10 mouse cellular contexts compared by ENCODE assay signal in the genomic region with DNA sequence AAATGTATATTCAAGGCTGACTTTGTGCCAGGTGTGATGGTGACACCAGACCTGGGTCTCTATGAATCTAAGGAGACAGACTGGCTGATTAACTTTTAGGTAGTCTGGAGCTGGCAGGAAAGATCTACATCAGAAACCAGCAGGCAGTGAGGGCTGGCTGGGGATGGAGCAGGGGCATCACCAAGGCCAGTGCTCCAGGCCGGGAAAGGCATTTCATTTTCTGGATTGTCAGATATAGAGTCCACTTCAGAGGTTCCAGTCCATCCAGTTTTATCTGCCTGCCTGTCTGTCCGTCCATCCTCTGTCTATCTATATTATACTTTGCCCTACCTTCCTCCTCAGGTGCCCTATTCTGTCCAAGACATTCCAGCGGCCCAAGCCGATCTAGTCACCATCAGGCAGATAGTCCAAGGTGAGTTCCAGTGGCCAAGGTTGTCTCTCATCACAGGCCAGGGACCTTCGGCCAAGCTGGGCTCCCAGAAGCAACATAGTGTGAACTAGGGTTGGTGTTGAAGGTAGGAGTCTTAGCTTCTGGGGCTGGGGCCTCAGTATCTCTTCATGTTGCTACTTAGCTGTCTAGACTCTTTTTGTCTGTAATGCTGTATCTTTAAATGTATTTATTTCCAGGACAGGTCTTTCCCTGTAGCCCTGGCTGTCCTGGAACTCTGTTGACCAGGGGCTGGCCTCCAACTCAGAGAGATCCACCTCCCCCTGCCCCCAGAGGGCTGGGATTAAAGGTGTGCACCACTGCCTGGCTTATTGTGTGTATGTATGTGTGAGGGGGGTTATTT. TPM values are rescaled to one million over a fixed set of nuclear protein-coding genes. Genes with fewer than 3 reads are reported as not detected.
DNase-seq lines count a peak whose midpoint lies in the region; ATAC-seq and TF ChIP-seq lines count a peak whose summit lies in the region.
"Had no signal": no experiment of that assay in that cellular context is flagged by ENCODE, and none has a peak within 500 bp of the region (broad histone marks: within the 10 kb centered on the region; RNA-seq: fewer than 3 reads in every experiment).

No protein-coding gene starts in this region.

- H3K36me3 ChIP-seq in limb, embryonic 10.5 days: peaks cover 23% of the 10 kb centered on the region
- H3K36me3 ChIP-seq in neural tube, embryonic 15.5 days: peaks cover 6% of the 10 kb centered on the region

- ATAC-seq in neural tube, embryonic 15.5 days (ENCODE audit: low FRiP score): no peak

- H3K9me3 ChIP-seq in limb, embryonic 10.5 days (replicated peaks): no peaks in the 10 kb centered on the region
- H3K9me3 ChIP-seq in neural tube, embryonic 15.5 days (replicated peaks): no peaks in the 10 kb centered on the region
- H3K9me3 ChIP-seq: embryonic facial prominence, embryonic 15.5 days had no signal

- peak; percentile 10 to 17 for DNase-seq in cerebellum, postnatal 4 days (ENCODE audit: low spot score in 2 of 2)
- DNase-seq in cerebellum, adult 2 months: no peak
- DNase-seq in testis, postnatal 10 days (ENCODE audit: low spot score): peak; percentile 46
- DNase-seq in testis, postnatal 14 days (ENCODE audit: low spot score): no peak
- peak; percentile 59 for DNase-seq in limb, embryonic 10.5 days (ENCODE audit: low spot score)
- DNase-seq in right cerebral cortex, adult 2 months (ENCODE audit: low spot score in 2 of 2): no peak
- DNase-seq in frontal cortex, postnatal 14 days (ENCODE audit: low spot score in 2 of 2): no peak

- no peaks in the 10 kb centered on the region for H3K27me3 ChIP-seq in cerebellum, adult 2 months (ENCODE audit: control insufficient read depth, insufficient read depth, low read length)
- H3K27me3 ChIP-seq in limb, embryonic 10.5 days (ENCODE audit: low read depth, poor library complexity, severe bottlenecking): no peaks in the 10 kb centered on the region
- H3K27me3 ChIP-seq in neural tube, embryonic 15.5 days (replicated peaks): no peaks in the 10 kb centered on the region
- H3K27me3 ChIP-seq: embryonic facial prominence, embryonic 15.5 days had no signal

- H3K4me1 ChIP-seq in cerebellum, adult 2 months (ENCODE audit: control insufficient read depth, insufficient read depth, low read length): peaks cover 2% of the 10 kb centered on the region
- peaks cover 6% of the 10 kb centered on the region; the same call in 1 of the 2 replicates for H3K4me1 ChIP-seq in limb, embryonic 10.5 days
- H3K4me1 ChIP-seq in neural tube, embryonic 15.5 days: peaks cover 21% of the 10 kb centered on the region

- no peak overlapping the region for H3K9ac ChIP-seq in neural tube, embryonic 15.5 days (replicated peaks)
- H3K9ac ChIP-seq: embryonic facial prominence, embryonic 15.5 days had no signal

- TF ChIP-seq POLR2A in cerebellum, adult 2 months (IDR thresholded peaks at IDR 0.05; ENCODE audit: borderline replicate concordance, insufficient read depth, low read length): no peak

- no peak for TF ChIP-seq CTCF in cerebellum, adult 2 months (IDR thresholded peaks at IDR 0.05; ENCODE audit: borderline replicate concordance, insufficient read depth, low read depth, low read length)

- H3K27ac ChIP-seq in cerebellum, adult 2 months (ENCODE audit: insufficient read depth, low read length): no peak overlapping the region
- H3K27ac ChIP-seq in limb, embryonic 10.5 days: no peak overlapping the region
- peak overlapping the region; percentile 45 for H3K27ac ChIP-seq in neural tube, embryonic 15.5 days (replicated peaks)
- H3K27ac ChIP-seq: macrophage had no signal

- WGBS in cerebellum, adult 2 months: 82% methylated on average over 5 of the region's 5 CpGs
- WGBS in limb, embryonic 10.5 days: 80% methylated on average over 5 of the region's 5 CpGs
- WGBS in neural tube, embryonic 15.5 days: 78% methylated on average over 5 of the region's 5 CpGs

- H3K4me2 ChIP-seq in neural tube, embryonic 15.5 days: peak overlapping the region; percentile 81
- H3K4me2 ChIP-seq: embryonic facial prominence, embryonic 15.5 days had no signal

- H3K4me3 ChIP-seq in cerebellum, adult 2 months (replicated peaks; ENCODE audit: insufficient read depth, low read depth, low read length): no peak overlapping the region
- H3K4me3 ChIP-seq in limb, embryonic 10.5 days: no peak overlapping the region
- H3K4me3 ChIP-seq in neural tube, embryonic 15.5 days (replicated peaks): no peak overlapping the region
- H3K4me3 ChIP-seq: embryonic facial prominence, embryonic 15.5 days had no signal

RNA-seq across cellular contexts. Expression of gene Actg1, which starts 4.6 kb away (rescaled TPM):
- 834 and 845 TPM in 2 replicates for polyA plus RNA-seq in cerebellum, adult 2 months (2012; rRNA removed)
- 3,099 and 3,197 TPM in 2 replicates for polyA plus RNA-seq in limb, embryonic 10.5 days (2016; fragmentation: Nextera tagmentation; extraction: Ambion mirVana)
- 3,602 and 3,776 TPM in 2 replicates for polyA plus RNA-seq in neural tube, embryonic 15.5 days (2015; fragmentation: Nextera tagmentation; extraction: Ambion mirVana)

RNA-seq across cellular contexts. Expression of gene Fscn2, which starts 17.6 kb away (rescaled TPM):
- polyA plus RNA-seq in cerebellum, adult 2 months (2012; rRNA removed): 0.29 TPM in 1 of 2 replicates, not detected in the other
- 0.35 and 0.74 TPM in 2 replicates for polyA plus RNA-seq in limb, embryonic 10.5 days (2016; fragmentation: Nextera tagmentation; extraction: Ambion mirVana)
- 0.64 and 1.4 TPM in 2 replicates for polyA plus RNA-seq in neural tube, embryonic 15.5 days (2015; fragmentation: Nextera tagmentation; extraction: Ambion mirVana)
- polyA plus RNA-seq: macrophage had no signal

RNA-seq across cellular contexts. Expression of gene Faap100, which starts 34.9 kb away (rescaled TPM):
- 34.4 and 34.8 TPM in 2 replicates for polyA plus RNA-seq in cerebellum, adult 2 months (2012; rRNA removed)
- polyA plus RNA-seq in limb, embryonic 10.5 days (2016; fragmentation: Nextera tagmentation; extraction: Ambion mirVana): 34.2 and 40.6 TPM in 2 replicates
- 71.6 and 81.5 TPM in 2 replicates for polyA plus RNA-seq in neural tube, embryonic 15.5 days (2015; fragmentation: Nextera tagmentation; extraction: Ambion mirVana)

Comparison
In these comparisons a context has a peak if more than half of its experiments do, and no peak if none do; other contexts are left out.
1. DNase-seq: peak in cerebellum, postnatal 4 days (2 of 2), testis, postnatal 10 days (single experiment) and limb, embryonic 10.5 days (single experiment); none in cerebellum, adult 2 months (0 of 2), testis, postnatal 14 days (single experiment), right cerebral cortex, adult 2 months (0 of 2) and frontal cortex, postnatal 14 days (0 of 2).